Mouse (Mus musculus) lung, postnatal 0 days (tissue): ENCODE measurements at regions not wholly inside any gene's neighbourhood (a gene's known extent, or its start where the extent isn't known, plus 50 kb on each side); places are given as distances from the start of the nearest gene placed in this dataset.

ENCODE experiments used
- CTCF ChIP-seq: IDR thresholded peaks from 2 replicates; pipeline ENCODE4 v1.5.1; 2016; ENCODE audit warnings: antibody characterized with exemption, mild to moderate bottlenecking
- EP300 ChIP-seq: IDR thresholded peaks from 2 replicates; pipeline ENCODE4 v1.6.1; 2016; ENCODE audit warnings: antibody characterized with exemption, mild to moderate bottlenecking, control low read depth

GRCm38 (mm10) chr5:29892861-29893260 is 120.1 kb upstream of the Il6 start:
- TF ChIP-seq EP300 = no peak
- TF ChIP-seq CTCF = no peak
